Mouse (Mus musculus) urinary bladder, postnatal 10 days (tissue): Measurements from ENCODE around the gene Psen1.
A peak's percentile ranks its signal among the peaks of the same experiment; 100 is the strongest.

Experiments
- DNase-seq: peaks from one replicate; pipeline ENCODE4 v3.0.0; 2022; ENCODE audit warnings: low spot score

Gene Psen1

GRCm38 (mm10) chr12:83687934-83688315 lies at the start of gene Psen1:
Psen1 (plus strand) TSS chr12:83688152.
- DNase-seq, result peak; percentile 81

- no peak for DNase-seq
Measured at GRCm38 (mm10) chr12:83641233-83641632, 46.7 kb upstream of the Psen1 start.

DNA sequence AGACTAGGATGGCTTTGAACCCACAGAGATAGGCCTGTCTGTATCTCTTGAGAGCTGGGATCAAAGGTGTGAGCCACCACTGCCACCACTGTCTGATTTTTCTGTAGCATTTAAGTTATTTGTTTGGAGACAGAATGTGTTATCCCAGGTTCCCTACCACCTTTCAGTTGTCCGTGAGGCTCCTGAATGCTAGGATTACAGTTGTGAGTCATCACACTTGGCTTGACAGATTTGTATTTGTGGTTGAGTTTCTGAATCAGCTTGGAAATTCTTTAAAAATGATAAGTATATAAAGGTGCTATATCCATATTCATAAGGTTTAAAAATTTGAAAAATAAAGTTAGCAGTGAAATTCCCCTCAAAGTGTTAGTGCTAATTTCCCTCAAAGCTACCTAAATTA lies 44.8 kb upstream of the Psen1 start:
- no peak for DNase-seq

GRCm38 (mm10) chr12:83650346-83650745 lies 37.6 kb upstream of the Psen1 start:
- no peak for DNase-seq

DNA sequence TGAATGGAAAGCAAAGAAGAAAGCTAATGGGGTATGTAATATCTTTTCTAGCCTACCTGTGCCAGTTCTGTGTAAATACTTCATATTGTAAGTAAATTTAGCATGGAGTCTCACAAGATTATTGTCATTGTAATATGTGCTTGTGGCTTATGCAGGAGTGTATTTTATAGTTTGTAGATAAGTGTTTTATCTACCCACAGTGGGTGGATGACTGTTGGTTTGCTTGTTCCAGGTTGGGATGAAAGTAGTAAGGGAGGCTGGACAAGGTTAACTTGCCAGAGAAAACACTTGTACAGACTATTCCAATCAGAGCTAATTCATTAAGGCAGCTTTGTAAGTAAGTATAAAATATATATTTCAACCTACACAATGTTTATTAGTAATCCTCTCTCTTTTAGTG lies 36.5 kb upstream of the Psen1 start:
- DNase-seq, result no peak

- DNase-seq, result no peak
Measured at GRCm38 (mm10) chr12:83685466-83685865, 2.5 kb upstream of the Psen1 start.

DNA sequence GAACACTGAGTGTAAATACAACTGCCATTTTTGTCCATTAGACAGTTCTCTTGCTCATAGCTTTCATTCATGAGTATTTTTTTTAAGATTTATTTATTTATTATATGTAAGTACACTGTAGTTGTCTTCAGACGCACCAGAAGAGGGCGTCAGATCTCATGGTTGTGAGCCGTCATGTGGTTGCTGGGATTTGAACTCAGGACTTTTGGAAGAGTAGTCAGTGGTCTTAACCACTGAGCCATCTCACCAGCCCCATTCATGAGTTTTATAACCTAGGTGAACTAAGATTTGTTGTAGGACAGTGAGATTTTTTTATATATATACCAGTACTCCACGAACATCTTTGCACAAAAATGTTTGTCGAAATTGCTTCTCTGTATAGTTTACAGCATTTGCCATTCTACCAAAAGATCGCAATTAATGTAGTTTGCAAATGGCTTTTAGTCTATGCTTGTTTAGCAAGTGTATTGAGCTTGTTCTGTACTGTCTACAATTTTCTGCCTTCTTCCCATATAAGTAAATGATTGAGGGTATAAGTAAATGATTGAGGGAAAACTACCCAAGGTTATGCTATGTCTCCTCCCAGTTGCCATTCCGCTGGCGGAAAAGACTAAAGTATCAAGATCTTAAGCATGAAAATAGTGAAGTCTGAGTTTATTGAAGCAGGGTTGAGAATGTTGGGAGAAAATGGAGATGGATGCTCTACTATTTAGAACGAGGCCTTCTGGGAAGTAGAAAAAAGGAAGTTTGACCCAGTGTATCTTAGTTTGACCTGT lies 1.2 kb upstream of the Psen1 start:
- no peak for DNase-seq

DNA sequence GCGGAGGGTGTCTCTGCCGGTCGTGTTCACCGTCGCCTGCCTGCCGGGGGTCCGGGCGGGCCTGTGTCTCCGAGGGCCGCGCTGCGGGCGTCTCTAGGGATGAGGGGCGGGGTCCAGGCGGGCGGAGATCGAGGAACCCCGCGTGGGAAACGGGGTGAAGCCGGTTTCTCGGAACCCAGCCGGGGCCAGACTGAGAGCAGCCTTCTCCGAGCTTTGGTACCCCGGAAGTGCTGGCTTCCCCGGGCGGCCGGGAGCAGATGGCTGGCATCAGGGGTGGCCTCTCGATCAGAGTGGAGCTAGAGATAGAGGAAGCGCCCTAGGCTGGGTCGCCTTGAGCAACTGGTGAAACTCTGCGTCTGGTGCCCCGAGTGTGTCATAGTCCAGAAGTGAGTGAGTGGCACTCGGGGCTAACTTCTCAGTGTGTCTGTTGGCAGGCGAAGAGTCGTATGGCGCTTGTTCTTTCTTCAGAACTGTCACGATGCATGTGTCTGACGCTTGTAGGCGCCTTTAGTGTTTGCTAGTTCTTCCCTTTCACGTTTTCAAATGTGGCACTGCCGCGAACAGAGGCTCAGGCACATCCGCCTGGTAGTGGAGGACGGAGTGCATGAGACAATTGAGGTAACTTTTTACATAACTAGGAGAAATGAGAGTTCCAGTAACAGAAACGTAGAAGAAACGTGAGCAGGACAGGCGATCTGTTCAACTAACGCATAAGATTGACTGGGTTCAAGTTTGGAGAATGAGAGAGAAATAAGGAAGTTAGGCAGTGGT lies 549 bp downstream of the Psen1 start:
- DNase-seq, result no peak

DNA sequence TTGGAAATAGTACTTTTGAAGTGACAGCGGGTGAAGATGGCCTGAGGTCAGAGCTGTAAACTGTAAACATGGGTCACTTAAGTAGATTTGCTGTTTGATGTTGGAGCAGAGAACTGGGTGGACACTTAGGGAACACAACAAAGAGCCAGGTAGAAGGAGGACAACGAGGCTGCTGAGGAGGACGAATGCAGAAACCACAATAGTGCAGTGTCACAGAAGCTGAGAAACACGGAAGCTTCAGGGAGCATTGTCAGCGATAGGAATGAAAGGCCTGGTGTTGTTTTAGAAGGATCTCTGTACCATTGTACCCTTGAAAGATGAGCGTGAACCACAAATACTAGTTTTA lies 1.1 kb downstream of the Psen1 start:
- no peak for DNase-seq

GRCm38 (mm10) chr12:83694011-83694410 lies 6.1 kb downstream of the Psen1 start:
- no peak for DNase-seq

GRCm38 (mm10) chr12:83694669-83695068 lies 6.7 kb downstream of the Psen1 start:
- no peak for DNase-seq

GRCm38 (mm10) chr12:83698637-83699036 lies 10.7 kb downstream of the Psen1 start:
- no peak for DNase-seq

GRCm38 (mm10) chr12:83701608-83702007 lies 13.7 kb downstream of the Psen1 start:
- no peak for DNase-seq

GRCm38 (mm10) chr12:83702796-83703195 lies 14.8 kb downstream of the Psen1 start:
- DNase-seq, result no peak

- no peak for DNase-seq
Measured at GRCm38 (mm10) chr12:83706951-83707350, 19.0 kb downstream of the Psen1 start.

DNA sequence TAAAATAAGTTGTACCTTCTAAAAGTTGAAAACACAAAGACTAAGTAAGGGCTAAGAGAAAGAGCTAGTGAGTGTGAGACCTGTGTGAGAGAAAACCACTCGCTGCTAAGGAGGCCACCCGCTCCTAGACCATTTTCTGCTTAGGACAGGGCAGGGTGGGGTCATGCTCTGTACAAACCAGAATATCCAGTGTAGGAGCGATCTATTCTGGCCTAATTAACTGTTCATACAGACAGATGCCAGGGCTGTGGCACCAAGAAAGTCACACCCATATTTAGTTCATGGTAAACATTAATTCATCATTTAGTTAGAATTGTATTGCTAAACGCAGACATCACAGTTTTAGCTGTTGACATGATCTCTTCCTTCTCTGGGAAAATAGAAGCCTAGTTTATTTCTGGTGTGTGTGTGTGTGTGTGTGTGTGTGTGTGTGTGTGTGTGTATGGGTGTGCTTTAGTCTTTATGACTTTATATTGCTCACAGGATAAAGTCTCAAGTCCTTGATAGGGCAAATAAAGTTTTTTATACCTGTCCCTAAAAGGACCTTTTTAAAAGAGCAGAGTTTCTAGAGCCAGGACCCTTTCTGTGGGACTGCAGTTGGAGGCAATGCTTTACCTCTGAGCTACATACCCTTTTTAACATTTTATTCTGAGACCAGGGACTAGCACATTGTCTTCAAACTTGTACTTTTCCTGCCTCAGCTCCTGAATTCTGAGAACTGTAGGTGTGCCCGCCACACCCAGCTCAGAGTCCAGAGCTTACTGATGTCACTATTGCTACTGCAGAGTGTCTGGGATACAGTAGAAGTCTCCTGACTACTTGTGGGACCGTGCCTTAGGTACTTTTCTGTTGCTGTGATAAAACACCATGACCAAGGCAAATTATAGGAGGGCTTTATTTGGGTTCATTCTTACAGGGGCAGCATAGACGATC lies 20.5 kb downstream of the Psen1 start:
- DNase-seq, result no peak

GRCm38 (mm10) chr12:83709934-83710333 lies 22.0 kb downstream of the Psen1 start:
- DNase-seq, result no peak

DNA sequence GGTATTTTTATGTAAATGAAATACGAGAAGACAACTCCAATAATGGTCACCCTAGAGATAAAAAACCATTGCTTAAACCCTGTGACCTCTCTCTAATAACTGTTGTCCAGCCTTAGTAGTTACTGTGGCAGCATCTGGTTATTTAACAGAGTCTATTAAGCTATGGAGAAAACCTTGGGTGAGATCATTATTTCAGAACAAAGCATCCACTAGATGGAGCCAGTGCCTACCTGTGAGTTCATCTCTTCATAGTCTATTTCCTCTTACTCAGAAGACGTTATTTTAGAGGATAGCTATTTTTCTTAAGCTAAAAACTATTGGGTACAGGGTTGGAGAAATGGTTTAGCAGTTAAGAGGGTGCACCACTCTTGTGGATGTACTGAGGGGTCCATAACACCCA lies 25.8 kb downstream of the Psen1 start:
- DNase-seq, result no peak

- DNase-seq, result no peak
Measured at GRCm38 (mm10) chr12:83716416-83717184, 28.6 kb downstream of the Psen1 start.

DNA sequence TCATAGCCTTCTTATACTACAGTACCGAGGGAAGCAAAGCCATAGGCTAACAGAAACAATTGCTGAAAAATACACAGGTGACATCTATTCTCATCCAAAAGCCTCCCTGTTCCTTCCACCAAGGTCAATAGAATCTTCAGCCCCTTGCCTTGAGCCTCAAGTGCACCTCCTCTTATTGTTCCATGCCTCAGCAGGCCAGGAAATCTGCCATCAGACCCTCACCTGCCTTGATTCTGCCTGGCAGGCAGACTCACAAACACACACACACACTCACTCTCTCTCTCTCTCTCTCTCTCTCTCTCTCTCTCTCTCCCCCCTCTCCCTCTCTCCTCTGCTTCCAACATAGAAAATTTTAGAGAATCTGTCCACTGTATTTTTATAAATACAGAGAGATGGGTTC lies 31.5 kb downstream of the Psen1 start:
- no peak for DNase-seq

GRCm38 (mm10) chr12:83721281-83721680 lies 33.3 kb downstream of the Psen1 start:
- no peak for DNase-seq

GRCm38 (mm10) chr12:83723037-83723436 lies 35.1 kb downstream of the Psen1 start:
- DNase-seq, result no peak
